Mouse (Mus musculus): ENCODE measurements at regions not wholly inside any gene's neighbourhood (a gene's known extent, or its start where the extent isn't known, plus 50 kb on each side); places are given as distances from the start of the nearest gene placed in this dataset.

GRCm38 (mm10) chr3:157710790-157711381 lies 144.2 kb downstream of the Ptger3 start:
- no peak for DNase-seq (ENCODE audit: low spot score)

GRCm38 (mm10) chr3:157699961-157700360 lies 133.3 kb downstream of the Ptger3 start:
- DNase-seq (ENCODE audit: low spot score): no peak

GRCm38 (mm10) chr3:157698529-157698928 lies 131.8 kb downstream of the Ptger3 start:
- DNase-seq (ENCODE audit: low spot score): no peak

- DNase-seq (ENCODE audit: low spot score): no peak
Observed at GRCm38 (mm10) chr3:157695128-157696075, 128.7 kb downstream of the Ptger3 start.
